Mouse (Mus musculus) liver, postnatal 0 days (tissue): ENCODE data around the gene Rnf213. TPM values are rescaled to one million over a fixed set of nuclear protein-coding genes. Genes with fewer than 3 reads are reported as not detected.

Experiments
- ATAC-seq: fragments of 200-750 bp; cut with Nextera tagmentation; 2 replicates; pipeline ENCODE4 v1.8.0; 2017; ENCODE audit warnings: mild to moderate bottlenecking, moderate library complexity
- DNase-seq: peaks from one replicate; pipeline ENCODE4 v3.0.0-alpha.2; 2016
- H3K27ac ChIP-seq: fragments of 300-500 bp; sonication (generic); 2 replicates; pipeline ENCODE4 v1.5.1; 2014; ENCODE audit warnings: antibody characterized with exemption, moderate library complexity, mild to moderate bottlenecking, low read depth
- H3K27me3 ChIP-seq: fragments of 300-500 bp; sonication (generic); 2 replicates; pipeline ENCODE4 v1.6.1; 2014; ENCODE audit warnings: low read length, control low read depth, mixed read lengths; ENCODE audit not compliant: insufficient read depth
- H3K36me3 ChIP-seq: fragments of 300-500 bp; sonication (generic); replicated peaks from 2 replicates; pipeline ENCODE4 v1.6.1; 2014; ENCODE audit warnings: mild to moderate bottlenecking, control low read depth, low read length, moderate library complexity, mixed read lengths; ENCODE audit not compliant: insufficient read depth
- H3K4me1 ChIP-seq: fragments of 300-500 bp; sonication (generic); 2 replicates; pipeline ENCODE4 v1.6.1; 2014; ENCODE audit warnings: antibody characterized with exemption, mild to moderate bottlenecking, control low read depth; ENCODE audit not compliant: insufficient read depth
- H3K4me2 ChIP-seq: fragments of 300-500 bp; sonication (generic); 2 replicates; pipeline ENCODE4 v1.6.1; 2014; ENCODE audit warnings: low read depth, mild to moderate bottlenecking, low read length, moderate library complexity, mixed read lengths
- H3K4me3 ChIP-seq: fragments of 300-500 bp; sonication (generic); 2 replicates; pipeline ENCODE4 v1.5.1; 2014; ENCODE audit warnings: low read depth, low read length
- H3K9ac ChIP-seq: fragments of 300-500 bp; sonication (generic); replicated peaks from 2 replicates; pipeline ENCODE4 v1.6.1; 2014; ENCODE audit warnings: mild to moderate bottlenecking, moderate library complexity
- H3K9me3 ChIP-seq: fragments of 300-500 bp; sonication (generic); 2 replicates; pipeline ENCODE4 v1.6.1; 2016; ENCODE audit warnings: mild to moderate bottlenecking, control low read depth, low read length, mixed read lengths
- CTCF ChIP-seq: sonication (generic); IDR thresholded peaks from 2 replicates; pipeline ENCODE4 v1.5.1; 2016; ENCODE audit warnings: antibody characterized with exemption, low read depth
- EP300 ChIP-seq: IDR thresholded peaks from 2 replicates; pipeline ENCODE4 v1.6.1; 2016; ENCODE audit warnings: antibody characterized with exemption, low read depth, mild to moderate bottlenecking
- WGBS: fragments of 180-500 bp; shearing (Covaris S2); extraction: QIAGEN DNeasy Blood & Tissue Kit; methylation state at CpG from one replicate; pipeline ENCODE4 v1.1.7; 2014; ENCODE audit not compliant: insufficient replicate concordance; 5-methylcytosine and 5-hydroxymethylcytosine counted together
- polyA plus RNA-seq: library from polyadenylated mRNA; unstranded; fragments of >200 nt; fragmentation: Nextera tagmentation; extraction: Ambion mirVana; gene quantifications from 2 replicates; pipeline ENCODE4 v1.2.1, GENCODE M21; 2015

Gene Rnf213
- 6.6 and 7.4 TPM in 2 replicates for polyA plus RNA-seq

DNA sequence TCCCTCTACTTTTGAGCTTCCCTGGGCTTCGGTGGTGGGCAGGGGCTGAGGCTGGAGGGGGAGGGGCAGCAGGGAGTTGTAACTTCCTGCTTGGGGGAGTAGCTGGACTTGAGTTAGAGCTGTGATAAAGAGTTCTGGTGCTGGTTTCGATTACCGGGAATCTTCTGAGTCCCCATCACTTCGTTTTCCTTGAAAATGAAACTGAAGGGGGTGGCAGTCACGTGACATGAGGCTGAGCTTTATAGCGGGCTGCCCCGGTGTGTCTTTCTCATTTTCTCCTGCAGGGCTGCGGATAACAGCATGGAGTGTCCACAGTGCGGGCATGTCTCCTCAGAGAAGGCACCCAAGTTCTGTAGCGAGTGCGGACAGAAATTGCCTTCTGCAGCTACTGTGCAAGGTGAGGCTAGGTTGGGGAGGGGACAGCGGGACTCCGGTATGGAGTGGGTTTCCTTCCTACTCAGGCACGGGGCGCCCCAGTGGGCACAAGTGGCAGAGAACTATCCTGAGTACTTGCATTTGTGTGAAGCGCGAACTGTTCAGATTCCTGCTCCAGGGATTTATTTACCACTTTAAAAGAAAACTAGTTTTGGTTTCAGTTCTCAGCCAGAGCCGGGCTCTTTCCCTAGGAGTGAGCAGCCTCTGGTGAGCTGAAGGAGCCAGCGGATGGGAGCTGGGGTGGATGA, at the start of gene Rnf213:
Rnf213 (plus strand) TSS at position 301 of the 683 bp plus-strand sequence.
- Histone ChIP-seq H3K27ac (peak within 1 kb of the TSS; percentile 97), H3K9me3 (no peaks in the 10 kb centered on the region), H3K9ac (peak within 1 kb of the TSS; percentile 82), H3K4me2 (peak within 1 kb of the TSS; percentile 89), H3K4me3 (peak within 1 kb of the TSS; percentile 74), H3K27me3 (no peaks in the 10 kb centered on the region), H3K36me3 (peaks cover 14% of the 10 kb centered on the region; the same call in 1 of the 2 replicates), H3K4me1 (peaks cover 49% of the 10 kb centered on the region)
- ATAC-seq = peak; percentile 58
- under 1% methylated on average over 19 of the region's 19 CpGs for WGBS
- peak; percentile 81 for DNase-seq
- TF ChIP-seq EP300 = no peak
- peak; percentile 55 for TF ChIP-seq CTCF

DNA sequence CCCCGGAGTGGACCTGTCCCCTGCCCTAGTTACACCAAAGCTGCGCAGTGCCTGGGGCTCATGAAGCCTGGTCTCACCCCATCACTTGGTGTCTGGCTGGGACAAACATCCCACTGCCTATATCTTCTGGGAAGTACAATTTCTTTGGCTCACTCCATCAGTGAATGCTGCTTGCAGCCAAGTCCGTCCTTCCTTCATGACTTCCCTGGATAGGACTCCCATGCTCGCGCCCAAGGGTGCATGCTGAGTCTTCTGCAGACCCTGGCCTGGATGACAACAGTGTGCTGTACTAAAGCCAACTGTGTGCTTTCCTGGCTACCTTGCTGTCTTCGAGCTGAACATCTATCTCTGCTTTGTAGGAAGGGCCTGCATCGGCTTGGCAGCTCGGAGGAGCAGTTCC, 48.7 kb upstream of the Rnf213 start:
- H3K36me3 ChIP-seq = no peaks in the 10 kb centered on the region
- H3K4me1 ChIP-seq = no peaks in the 10 kb centered on the region
- H3K4me3 ChIP-seq = no peak overlapping the region
- TF ChIP-seq CTCF (no peak), EP300 (no peak)
- H3K9ac ChIP-seq = no peak overlapping the region
- ATAC-seq (no peak), DNase-seq (no peak)
- no peaks in the 10 kb centered on the region for H3K9me3 ChIP-seq
- 79% methylated on average over 8 of the region's 8 CpGs for WGBS
- H3K27me3 ChIP-seq = no peaks in the 10 kb centered on the region
- H3K4me2 ChIP-seq = no peak overlapping the region
- no peak overlapping the region for H3K27ac ChIP-seq

GRCm38 (mm10) chr11:119344865-119345264, 48.0 kb upstream of the Rnf213 start:
- no peaks in the 10 kb centered on the region for H3K4me1 ChIP-seq
- H3K4me3 ChIP-seq = no peak overlapping the region
- H3K27me3 ChIP-seq = no peaks in the 10 kb centered on the region
- no peaks in the 10 kb centered on the region for H3K9me3 ChIP-seq
- WGBS = 25% methylated on average over 6 of the region's 6 CpGs
- no peak overlapping the region for H3K4me2 ChIP-seq
- no peak for ATAC-seq
- no peak for TF ChIP-seq CTCF
- DNase-seq = no peak
- H3K36me3 ChIP-seq = no peaks in the 10 kb centered on the region
- H3K27ac ChIP-seq = no peak overlapping the region
- no peak overlapping the region for H3K9ac ChIP-seq

DNA sequence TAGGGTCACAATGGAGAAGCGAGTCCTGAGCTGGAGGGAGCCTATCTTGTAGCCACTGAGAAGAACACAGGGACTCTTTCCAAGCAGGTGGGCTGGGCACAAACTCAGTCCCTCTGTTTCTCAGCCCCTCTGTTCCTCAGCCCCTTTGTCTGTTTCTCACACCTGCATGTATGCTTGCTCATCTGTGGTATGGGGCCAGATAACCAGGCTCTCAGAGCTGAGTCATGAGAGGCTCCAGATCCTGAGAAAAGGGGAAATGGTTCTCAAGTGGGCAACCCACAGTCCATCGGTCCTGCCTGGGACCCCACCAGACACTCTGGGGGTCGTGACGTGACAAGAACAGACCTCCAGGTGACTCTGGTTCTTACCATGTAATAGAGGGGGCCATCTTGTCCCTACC, 45.8 kb upstream of the Rnf213 start:
- Histone ChIP-seq H3K9me3 (no peaks in the 10 kb centered on the region), H3K36me3 (no peaks in the 10 kb centered on the region), H3K4me2 (no peak overlapping the region), H3K4me3 (no peak overlapping the region), H3K27ac (no peak overlapping the region), H3K4me1 (no peaks in the 10 kb centered on the region), H3K9ac (no peak overlapping the region), H3K27me3 (no peaks in the 10 kb centered on the region)
- ATAC-seq (no peak), DNase-seq (no peak)
- no peak for TF ChIP-seq EP300
- no peak for TF ChIP-seq CTCF
- WGBS = 40% methylated on average over 4 of the region's 4 CpGs

- Histone ChIP-seq H3K27me3 (no peaks in the 10 kb centered on the region), H3K27ac (no peak overlapping the region), H3K4me1 (peaks cover 15% of the 10 kb centered on the region), H3K36me3 (no peaks in the 10 kb centered on the region), H3K9ac (no peak overlapping the region), H3K4me2 (no peak overlapping the region), H3K4me3 (no peak overlapping the region), H3K9me3 (no peaks in the 10 kb centered on the region)
- ATAC-seq (no peak), DNase-seq (no peak)
- WGBS = 25% methylated on average over 7 of the region's 7 CpGs
- TF ChIP-seq EP300 (no peak), CTCF (no peak)
Measured at GRCm38 (mm10) chr11:119352113-119352512, 40.8 kb upstream of the Rnf213 start.

DNA sequence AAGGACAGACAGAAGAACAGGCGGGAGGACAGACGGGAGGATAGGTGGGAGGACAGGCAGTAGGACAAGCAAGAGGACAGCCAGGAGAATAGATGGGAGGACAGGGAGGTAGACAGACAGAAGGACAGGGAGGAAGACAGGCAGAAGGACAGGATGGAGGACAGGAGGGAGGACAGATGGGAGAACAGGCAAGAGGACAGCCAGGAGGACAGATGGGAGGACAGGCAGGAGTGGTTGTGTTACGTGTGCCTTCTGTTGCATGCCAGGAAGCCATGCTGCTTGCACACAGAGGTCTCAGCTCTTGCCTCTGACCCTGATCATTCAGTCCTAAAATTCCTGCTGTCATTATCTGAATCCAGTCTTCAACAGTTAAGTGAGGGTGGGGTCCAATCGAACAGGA, 39.0 kb upstream of the Rnf213 start:
- H3K36me3 ChIP-seq = no peaks in the 10 kb centered on the region
- H3K4me1 ChIP-seq = peaks cover 15% of the 10 kb centered on the region
- H3K9me3 ChIP-seq = no peaks in the 10 kb centered on the region
- H3K9ac ChIP-seq = no peak overlapping the region
- TF ChIP-seq EP300 = no peak
- TF ChIP-seq CTCF = no peak
- no peaks in the 10 kb centered on the region for H3K27me3 ChIP-seq
- WGBS = 76% methylated on average over 4 of the region's 4 CpGs
- DNase-seq (no peak), ATAC-seq (no peak)
- H3K4me2 ChIP-seq = no peak overlapping the region
- H3K4me3 ChIP-seq = no peak overlapping the region
- no peak overlapping the region for H3K27ac ChIP-seq
